Mouse (Mus musculus) erythroblast, embryonic 14.5 days (primary cell): ENCODE data around the gene Ptcd1. TPM values are rescaled to one million over a fixed set of nuclear protein-coding genes. Genes with fewer than 3 reads are reported as not detected.
A peak's percentile ranks its signal among the peaks of the same experiment; 100 is the strongest.

Experiments
- H3K27me3 ChIP-seq: 2 replicates; pipeline ENCODE4 v1.6.1; 2012; ENCODE audit warnings: inconsistent platforms; ENCODE audit not compliant: control insufficient read depth
- H3K36me3 ChIP-seq: 2 replicates; pipeline ENCODE4 v1.6.1; 2012; ENCODE audit warnings: mild to moderate bottlenecking, inconsistent platforms; ENCODE audit not compliant: control insufficient read depth
- H3K4me1 ChIP-seq: 2 replicates; pipeline ENCODE4 v1.6.1; 2012; ENCODE audit warnings: inconsistent platforms; ENCODE audit not compliant: control insufficient read depth
- H3K4me3 ChIP-seq: replicated peaks from 2 replicates; pipeline ENCODE3; 2012; ENCODE audit warnings: moderate library complexity, mild to moderate bottlenecking, inconsistent platforms
- H3K9me3 ChIP-seq: 2 replicates; pipeline ENCODE4 v1.6.1; 2012; ENCODE audit warnings: low read length, inconsistent platforms, mixed read lengths; ENCODE audit not compliant: control insufficient read depth
- GATA1 ChIP-seq: IDR thresholded peaks from 2 replicates; pipeline ENCODE4 v1.6.1; 2012; ENCODE audit warnings: low read length, inconsistent platforms, mixed read lengths
- TAL1 ChIP-seq: IDR thresholded peaks from 3 replicates; pipeline ENCODE4 v1.6.1; 2012; ENCODE audit warnings: low read length, inconsistent platforms, mixed read lengths
- polyA plus RNA-seq: library from polyadenylated mRNA; stranded (reverse); fragments of >175 nt; gene quantifications from 2 replicates; pipeline ENCODE4 v1.2.3, GENCODE M21; 2012

Ptcd1 gene
- polyA plus RNA-seq, 1 experiment, result 1.1 TPM

- Histone ChIP-seq H3K9me3 (no peaks in the 10 kb centered on the region), H3K36me3 (peaks cover 95% of the 10 kb centered on the region), H3K4me1 (peaks cover 19% of the 10 kb centered on the region), H3K4me3 (no peak overlapping the region), H3K27me3 (no peaks in the 10 kb centered on the region)
- TF ChIP-seq TAL1 (no peak), GATA1 (no peak)
These were observed 18.3 kb upstream of the Ptcd1 start for GRCm38 (mm10) chr5:145185244-145185643.

- no peak overlapping the region for H3K4me3 ChIP-seq
These were observed 11.6 kb upstream of the Ptcd1 start for GRCm38 (mm10) chr5:145178461-145178980.

GRCm38 (mm10) chr5:145167306-145167661, 376 bp upstream of the Ptcd1 start:
- H3K4me1 ChIP-seq, result peaks cover 48% of the 10 kb centered on the region

More at GRCm38 (mm10) chr5:145178461-145178980, 11.6 kb upstream of the Ptcd1 start:
- TF ChIP-seq TAL1 (no peak), GATA1 (no peak)
- Histone ChIP-seq H3K27me3 (no peaks in the 10 kb centered on the region), H3K4me1 (peaks cover 6% of the 10 kb centered on the region), H3K36me3 (peaks cover 100% of the 10 kb centered on the region), H3K9me3 (no peaks in the 10 kb centered on the region)

GRCm38 (mm10) chr5:145165184-145165583, 1.7 kb downstream of the Ptcd1 start:
- Histone ChIP-seq H3K4me3 (no peak overlapping the region), H3K36me3 (peaks cover 61% of the 10 kb centered on the region), H3K4me1 (peaks cover 47% of the 10 kb centered on the region), H3K27me3 (no peaks in the 10 kb centered on the region), H3K9me3 (no peaks in the 10 kb centered on the region)
- TF ChIP-seq TAL1 (no peak), GATA1 (no peak)

More at GRCm38 (mm10) chr5:145167306-145167661, 376 bp upstream of the Ptcd1 start:
- Histone ChIP-seq H3K36me3 (peaks cover 61% of the 10 kb centered on the region), H3K9me3 (no peaks in the 10 kb centered on the region), H3K4me3 (peak overlapping the region; percentile 87), H3K27me3 (no peaks in the 10 kb centered on the region)
- TF ChIP-seq TAL1, result no peak
- TF ChIP-seq GATA1, result no peak

GRCm38 (mm10) chr5:145164710-145165109, 2.2 kb downstream of the Ptcd1 start:
- H3K36me3 ChIP-seq, result peaks cover 62% of the 10 kb centered on the region
- H3K4me3 ChIP-seq, result no peak overlapping the region
- H3K4me1 ChIP-seq, result peaks cover 44% of the 10 kb centered on the region
- TF ChIP-seq TAL1 (no peak), GATA1 (no peak)
- H3K27me3 ChIP-seq, result no peaks in the 10 kb centered on the region
- H3K9me3 ChIP-seq, result no peaks in the 10 kb centered on the region

GRCm38 (mm10) chr5:145161361-145161760, 5.5 kb downstream of the Ptcd1 start:
- Histone ChIP-seq H3K9me3 (no peaks in the 10 kb centered on the region), H3K36me3 (peaks cover 83% of the 10 kb centered on the region), H3K4me1 (peaks cover 25% of the 10 kb centered on the region), H3K4me3 (no peak overlapping the region), H3K27me3 (no peaks in the 10 kb centered on the region)
- no peak for TF ChIP-seq GATA1
- TF ChIP-seq TAL1, result no peak

GRCm38 (mm10) chr5:145152690-145153089, 14.2 kb downstream of the Ptcd1 start:
- H3K36me3 ChIP-seq, result peaks cover 93% of the 10 kb centered on the region

GRCm38 (mm10) chr5:145149294-145149693, 17.6 kb downstream of the Ptcd1 start:
- no peak overlapping the region for H3K4me3 ChIP-seq
- peaks cover 58% of the 10 kb centered on the region for H3K4me1 ChIP-seq
- TF ChIP-seq GATA1, result no peak
- TF ChIP-seq TAL1, result no peak
- no peaks in the 10 kb centered on the region for H3K27me3 ChIP-seq
- no peaks in the 10 kb centered on the region for H3K9me3 ChIP-seq
- peaks cover 99% of the 10 kb centered on the region for H3K36me3 ChIP-seq

More at GRCm38 (mm10) chr5:145152690-145153089, 14.2 kb downstream of the Ptcd1 start:
- H3K4me1 ChIP-seq, result peaks cover 59% of the 10 kb centered on the region
- H3K9me3 ChIP-seq, result no peaks in the 10 kb centered on the region
- TF ChIP-seq GATA1, result no peak
- 0 out of 3 replicates have a peak, but pooled peaks have one; percentile 7 for TF ChIP-seq TAL1
- no peaks in the 10 kb centered on the region for H3K27me3 ChIP-seq
- H3K4me3 ChIP-seq, result no peak overlapping the region

GRCm38 (mm10) chr5:145147748-145148147, 19.2 kb downstream of the Ptcd1 start:
- Histone ChIP-seq H3K27me3 (no peaks in the 10 kb centered on the region), H3K4me3 (no peak overlapping the region), H3K9me3 (no peaks in the 10 kb centered on the region), H3K4me1 (peaks cover 57% of the 10 kb centered on the region), H3K36me3 (peaks cover 99% of the 10 kb centered on the region)
- TF ChIP-seq TAL1 (no peak), GATA1 (no peak)

- TF ChIP-seq GATA1 (no peak), TAL1 (no peak)
- H3K4me3 ChIP-seq, result peak overlapping the region; percentile 99
- peaks cover 62% of the 10 kb centered on the region for H3K4me1 ChIP-seq
- peaks cover 70% of the 10 kb centered on the region for H3K36me3 ChIP-seq
- H3K27me3 ChIP-seq, result no peaks in the 10 kb centered on the region
- H3K9me3 ChIP-seq, result no peaks in the 10 kb centered on the region
These were observed 26.3 kb downstream of the Ptcd1 start for GRCm38 (mm10) chr5:145140611-145141010.
